Mouse (Mus musculus) retina, postnatal 7 days (tissue): ENCODE measurements around the gene Cnmd.

ENCODE experiments used
- DNase-seq: peaks from one replicate; pipeline ENCODE4 v3.0.0-alpha.2; 2012; ENCODE audit warnings: low read depth, low spot score

The Cnmd gene

GRCm38 (mm10) chr14:79645378-79645777 is 16.6 kb downstream of the Cnmd start:
- DNase-seq, result no peak

- no peak for DNase-seq
These were observed 19.9 kb downstream of the Cnmd start for GRCm38 (mm10) chr14:79642063-79642462.

- no peak for DNase-seq
These were observed 25.2 kb downstream of the Cnmd start for GRCm38 (mm10) chr14:79636814-79637213.

- DNase-seq, result no peak
These were observed 28.8 kb downstream of the Cnmd start for GRCm38 (mm10) chr14:79633196-79633595.

GRCm38 (mm10) chr14:79632330-79632729 is 29.6 kb downstream of the Cnmd start:
- no peak for DNase-seq

GRCm38 (mm10) chr14:79621143-79621542 is 40.8 kb downstream of the Cnmd start:
- no peak for DNase-seq

GRCm38 (mm10) chr14:79619802-79620201 is 42.2 kb downstream of the Cnmd start:
- no peak for DNase-seq

GRCm38 (mm10) chr14:79617121-79617828 is 44.7 kb downstream of the Cnmd start:
- peak; percentile 3 for DNase-seq

- DNase-seq, result no peak
These were observed 53.7 kb downstream of the Cnmd start for GRCm38 (mm10) chr14:79608286-79608685.

GRCm38 (mm10) chr14:79607352-79607751 is 54.6 kb downstream of the Cnmd start:
- DNase-seq, result no peak

GRCm38 (mm10) chr14:79606867-79607266 is 55.1 kb downstream of the Cnmd start:
- no peak for DNase-seq

GRCm38 (mm10) chr14:79606392-79606791 is 55.6 kb downstream of the Cnmd start:
- no peak for DNase-seq

- DNase-seq, result no peak
These were observed 56.1 kb downstream of the Cnmd start for GRCm38 (mm10) chr14:79605881-79606280.

- no peak for DNase-seq
These were observed 65.4 kb downstream of the Cnmd start for GRCm38 (mm10) chr14:79596602-79597001.

GRCm38 (mm10) chr14:79594069-79594468 is 67.9 kb downstream of the Cnmd start:
- DNase-seq, result no peak

- DNase-seq, result no peak
These were observed 70.4 kb downstream of the Cnmd start for GRCm38 (mm10) chr14:79591611-79592010.

- no peak for DNase-seq
These were observed 71.1 kb downstream of the Cnmd start for GRCm38 (mm10) chr14:79590916-79591315.

GRCm38 (mm10) chr14:79589401-79589800 is 72.6 kb downstream of the Cnmd start:
- no peak for DNase-seq

GRCm38 (mm10) chr14:79588534-79588951 is 73.4 kb downstream of the Cnmd start:
- DNase-seq, result no peak

- no peak for DNase-seq
These were observed 74.1 kb downstream of the Cnmd start for GRCm38 (mm10) chr14:79587852-79588229.
